In genomic region chr19:8642086-8642485, GRCm38 (mm10) we compare ENCODE assay signal across 25 mouse cellular contexts. TPM values are rescaled to one million over a fixed set of nuclear protein-coding genes. Genes with fewer than 3 reads are reported as not detected.
DNase-seq lines count a peak whose midpoint lies in the region; ATAC-seq lines count a peak whose summit lies in the region.
"Had no signal": no experiment of that assay in that cellular context is flagged by ENCODE, and none has a peak within 500 bp of the region (broad histone marks: within the 10 kb centered on the region; RNA-seq: fewer than 3 reads in every experiment).

No protein-coding gene starts in this region.

- H3K27ac ChIP-seq in liver, embryonic 12.5 days = no peak overlapping the region
- H3K27ac ChIP-seq: embryonic facial prominence, embryonic 13.5 days; forebrain, embryonic 12.5 days; gastrocnemius, adult 2 months; heart, embryonic 10.5 days; hindbrain, embryonic 13.5 days; hindbrain, postnatal 0 days had no signal

- H3K9me3 ChIP-seq in liver, embryonic 12.5 days (replicated peaks) = no peaks in the 10 kb centered on the region
- H3K9me3 ChIP-seq: embryonic facial prominence, embryonic 13.5 days; forebrain, embryonic 12.5 days; heart, embryonic 10.5 days; hindbrain, embryonic 13.5 days had no signal

- H3K4me1 ChIP-seq in liver, embryonic 12.5 days = no peaks in the 10 kb centered on the region
- H3K4me1 ChIP-seq: forebrain, embryonic 12.5 days; hindbrain, embryonic 13.5 days had no signal

- H3K4me2 ChIP-seq in liver, embryonic 12.5 days = no peak overlapping the region
- H3K4me2 ChIP-seq: embryonic facial prominence, embryonic 13.5 days; forebrain, embryonic 12.5 days; hindbrain, embryonic 13.5 days had no signal

- ATAC-seq in frontal cortex, adult (ENCODE audit: low TSS enrichment) = peak; percentile 23; the same call in 1 of the 2 replicates
- ATAC-seq in common myeloid progenitor, adult 5-6 weeks (replicated peaks; ENCODE audit: low read depth, poor library complexity, severe bottlenecking) = peak; percentile 91
- peak; percentile 91 for ATAC-seq in megakaryocyte progenitor cell, adult 5-6 weeks (replicated peaks; ENCODE audit: poor library complexity)
- no peak for ATAC-seq in liver, embryonic 12.5 days
- ATAC-seq: forebrain, embryonic 16.5 days; hindbrain, postnatal 0 days had no signal

- H3K9ac ChIP-seq in liver, embryonic 12.5 days = no peak overlapping the region
- H3K9ac ChIP-seq: embryonic facial prominence, embryonic 13.5 days; forebrain, embryonic 12.5 days; hindbrain, embryonic 13.5 days had no signal

- WGBS in liver, embryonic 12.5 days (ENCODE audit: insufficient replicate concordance) = 11% methylated on average over 5 of the region's 5 CpGs

- 0 out of 2 replicates have a peak, but pooled peaks cover 4% of the 10 kb centered on the region for H3K27me3 ChIP-seq in liver, embryonic 12.5 days (replicated peaks)
- H3K27me3 ChIP-seq: CH12.LX; embryonic facial prominence, embryonic 13.5 days; forebrain, embryonic 12.5 days; hindbrain, embryonic 13.5 days had no signal

- no peaks in the 10 kb centered on the region for H3K36me3 ChIP-seq in liver, embryonic 12.5 days
- H3K36me3 ChIP-seq: embryonic facial prominence, embryonic 13.5 days; forebrain, embryonic 12.5 days; heart, embryonic 10.5 days; hindbrain, embryonic 13.5 days had no signal

- no peak overlapping the region for H3K4me3 ChIP-seq in liver, embryonic 12.5 days
- H3K4me3 ChIP-seq: embryonic facial prominence, embryonic 13.5 days; forebrain, embryonic 12.5 days; gastrocnemius, adult 2 months; heart, embryonic 10.5 days; hindbrain, embryonic 13.5 days had no signal

- no peak for DNase-seq in frontal cortex, postnatal 10 days (ENCODE audit: low spot score in 2 of 2)
- peak; percentile 56 for DNase-seq in 416B (ENCODE audit: low read depth)
- no peak for DNase-seq in right cerebral cortex, adult 18-20 months
- DNase-seq: adrenal gland, adult 8-10 months; cerebellum, adult 11-12 months; cerebellum, adult 9-10 months; cerebellum, postnatal 25 days; gastrocnemius, adult 2 months; gastrocnemius, postnatal 36 days; heart, adult 18-20 months; heart, postnatal 10 days; heart, postnatal 4 days had no signal

RNA-seq across cellular contexts. Expression of gene Chrm1, which starts 21.5 kb away (rescaled TPM):
- not detected in 2 replicates for total RNA-seq in common myeloid progenitor, adult 5-6 weeks (2017)
- total RNA-seq in megakaryocyte progenitor cell, adult 5-6 weeks (2015) = 0.02 TPM in 1 of 2 replicates, not detected in the other
- total RNA-seq in megakaryocyte progenitor cell, adult 5-6 weeks (2017) = not detected in 2 replicates
- polyA plus RNA-seq in liver, embryonic 12.5 days (2016; fragmentation: Nextera tagmentation; extraction: Ambion mirVana) = not detected in 2 replicates
- total RNA-seq: CH12.LX; gastrocnemius, adult 2 months; gastrocnemius, postnatal 36 days; heart, postnatal 10 days; heart, postnatal 4 days had no signal

RNA-seq across cellular contexts. Expression of gene Slc22a6, which starts 24.2 kb away (rescaled TPM):
- total RNA-seq in common myeloid progenitor, adult 5-6 weeks (2017) = not detected in 2 replicates
- total RNA-seq in megakaryocyte progenitor cell, adult 5-6 weeks (2015) = not detected in 2 replicates
- total RNA-seq in megakaryocyte progenitor cell, adult 5-6 weeks (2017) = not detected in 2 replicates
- polyA plus RNA-seq in liver, embryonic 12.5 days (2016; fragmentation: Nextera tagmentation; extraction: Ambion mirVana) = not detected in 2 replicates
- total RNA-seq: adrenal gland, adult 8-10 months; CH12.LX; gastrocnemius, adult 2 months; gastrocnemius, postnatal 36 days; heart, adult 18-20 months; heart, postnatal 10 days; heart, postnatal 4 days had no signal
- polyA plus RNA-seq: heart, embryonic 14.5 days; intestine, embryonic 14.5 days had no signal

RNA-seq across cellular contexts. Expression of gene Slc22a8, which starts 51.0 kb away (rescaled TPM):
- total RNA-seq in common myeloid progenitor, adult 5-6 weeks (2017) = not detected in 2 replicates
- not detected in 2 replicates for total RNA-seq in megakaryocyte progenitor cell, adult 5-6 weeks (2015)
- total RNA-seq in megakaryocyte progenitor cell, adult 5-6 weeks (2017) = not detected in 2 replicates
- polyA plus RNA-seq in liver, embryonic 12.5 days (2016; fragmentation: Nextera tagmentation; extraction: Ambion mirVana) = 1.6 and 1.7 TPM in 2 replicates
- total RNA-seq: CH12.LX; gastrocnemius, adult 2 months; gastrocnemius, postnatal 36 days; heart, adult 18-20 months; heart, postnatal 4 days had no signal
- polyA plus RNA-seq: embryonic facial prominence, embryonic 13.5 days; heart, embryonic 14.5 days had no signal
